Mouse (Mus musculus) heart, embryonic 13.5 days (tissue): ENCODE results near the gene Ccdc122. TPM values are rescaled to one million over a fixed set of nuclear protein-coding genes. Genes with fewer than 3 reads are reported as not detected.
"Not testable (repeated sequence)": the region's sequence is repeated elsewhere in the genome, so short reads cannot be mapped to it uniquely, and the experiment has no call there.

Source experiments
- ATAC-seq: fragments of 200-750 bp; cut with Nextera tagmentation; 2 replicates; pipeline ENCODE4 v1.8.0; 2017; ENCODE audit warnings: moderate TSS enrichment; ENCODE audit not compliant: insufficient number of reproducible peaks, low FRiP score, low TSS enrichment; ENCODE audit errors: extremely low read depth
- H3K27ac ChIP-seq: fragments of 300-500 bp; sonication (generic); replicated peaks from 2 replicates; pipeline ENCODE4 v1.5.1; 2015; ENCODE audit warnings: moderate library complexity, mild to moderate bottlenecking, inconsistent platforms
- H3K27me3 ChIP-seq: fragments of 300-500 bp; sonication (generic); replicated peaks from 2 replicates; pipeline ENCODE4 v1.6.1; 2015; ENCODE audit warnings: mild to moderate bottlenecking, inconsistent platforms
- H3K36me3 ChIP-seq: fragments of 300-500 bp; sonication (generic); 2 replicates; pipeline ENCODE4 v1.6.1; 2015; ENCODE audit warnings: mild to moderate bottlenecking, inconsistent platforms
- H3K4me1 ChIP-seq: fragments of 300-500 bp; sonication (generic); 2 replicates; pipeline ENCODE4 v1.6.1; 2015; ENCODE audit warnings: inconsistent platforms
- H3K4me2 ChIP-seq: fragments of 300-500 bp; sonication (generic); 2 replicates; pipeline ENCODE4 v1.6.1; 2015; ENCODE audit warnings: inconsistent platforms, mild to moderate bottlenecking, moderate library complexity
- H3K4me3 ChIP-seq: fragments of 300-500 bp; sonication (generic); 2 replicates; pipeline ENCODE4 v1.5.1; 2015; ENCODE audit warnings: moderate library complexity, mild to moderate bottlenecking, inconsistent platforms
- H3K9ac ChIP-seq: fragments of 300-500 bp; sonication (generic); 2 replicates; pipeline ENCODE4 v1.6.1; 2015; ENCODE audit warnings: inconsistent platforms, mild to moderate bottlenecking, moderate library complexity
- H3K9me3 ChIP-seq: fragments of 300-500 bp; sonication (generic); 2 replicates; pipeline ENCODE4 v1.6.1; 2016; ENCODE audit warnings: inconsistent platforms
- WGBS: fragments of 180-500 bp; shearing (Covaris S2); methylation state at CpG from one replicate; pipeline ENCODE4 v1.1.7; 2015; ENCODE audit warnings: mixed read lengths; 5-methylcytosine and 5-hydroxymethylcytosine counted together
- polyA plus RNA-seq: library from polyadenylated mRNA; unstranded; fragments of >200 nt; fragmentation: Nextera tagmentation; extraction: Ambion mirVana; gene quantifications from 2 replicates; pipeline ENCODE4 v1.2.1, GENCODE M21; 2015

The Ccdc122 gene
- polyA plus RNA-seq: 1.8 and 2.2 TPM in 2 replicates

DNA sequence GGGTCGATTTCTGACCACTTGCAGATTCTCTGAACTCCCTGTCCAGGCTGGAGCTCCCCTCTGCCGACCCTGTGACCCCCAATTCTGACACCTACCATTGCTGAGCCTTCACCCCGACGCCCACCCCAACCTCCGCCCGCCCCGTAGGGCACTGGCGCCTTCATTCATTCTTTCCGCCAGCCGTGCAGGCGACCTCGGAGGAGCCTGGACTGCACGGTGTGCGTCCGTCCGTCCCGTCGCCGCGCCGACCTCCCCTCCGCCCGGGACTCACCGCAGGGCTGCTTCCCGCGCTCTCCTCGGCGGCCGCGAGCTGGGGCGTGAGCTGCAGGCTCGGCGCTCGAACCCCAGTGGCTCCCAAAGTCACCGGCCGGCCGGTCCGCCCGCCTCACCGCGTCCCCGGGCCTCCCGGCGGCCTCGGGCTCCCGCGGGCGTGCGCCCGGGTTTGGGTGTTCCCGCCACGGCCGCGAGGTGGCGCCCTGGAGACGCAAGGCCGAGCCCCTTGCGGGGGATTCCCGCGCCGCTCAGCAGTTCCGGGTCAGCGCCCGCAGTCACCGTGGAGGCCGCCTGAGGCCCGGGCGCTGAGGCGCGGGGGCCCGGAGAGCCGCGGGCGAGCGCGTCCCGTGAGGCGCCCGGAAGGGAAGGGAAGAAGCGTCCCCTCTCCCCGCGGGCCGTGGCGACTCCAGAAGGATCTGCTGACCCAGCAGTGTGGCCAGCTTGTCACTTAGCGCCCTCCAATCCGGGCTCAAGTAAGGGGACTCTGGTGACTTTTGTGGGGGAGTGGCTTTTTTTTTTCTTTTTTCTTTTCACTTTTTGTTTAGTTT, at the start of gene Ccdc122, which contains the start of gene Lacc1:
Gene Ccdc122 (plus strand): TSS at position 547 of the 821 bp plus-strand sequence.
Gene Lacc1 (minus strand): TSS at position 679 of the 821 bp plus-strand sequence.
- H3K36me3 ChIP-seq: no peaks in the 10 kb centered on the region
- ATAC-seq: 0 out of 2 replicates have a peak, but pooled peaks have one; percentile 45
- H3K27me3 ChIP-seq: no peaks in the 10 kb centered on the region
- H3K4me1 ChIP-seq: peaks cover 37% of the 10 kb centered on the region
- peak within 1 kb of the TSS; percentile 83 for H3K4me2 ChIP-seq
- peak within 1 kb of the TSS; percentile 76 for H3K4me3 ChIP-seq
- no peaks in the 10 kb centered on the region for H3K9me3 ChIP-seq
- WGBS: under 1% methylated on average over 86 of the region's 86 CpGs
- peak within 1 kb of the TSS; percentile 87 for H3K9ac ChIP-seq
- H3K27ac ChIP-seq: no peak within 1 kb of the TSS

DNA sequence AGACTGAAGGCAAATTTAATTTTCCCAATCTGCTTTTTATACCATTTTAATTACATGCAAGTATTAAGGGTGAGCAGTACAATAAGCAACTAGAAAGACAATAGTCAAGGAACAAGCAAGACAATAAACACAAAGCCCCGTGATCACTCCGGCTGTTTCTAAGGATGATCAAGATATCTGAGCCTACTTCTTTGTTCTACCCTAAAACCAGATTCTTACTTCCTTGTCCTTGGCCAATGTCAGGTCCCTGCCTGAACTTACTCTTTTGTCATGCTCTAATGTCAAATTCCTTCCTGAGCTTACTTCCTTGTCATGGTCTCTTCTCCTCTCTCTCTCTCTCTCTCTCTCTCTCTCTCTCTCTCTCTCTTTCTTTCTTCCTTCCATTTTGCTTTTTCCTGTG, 46.2 kb upstream of the Ccdc122 start:
- H3K4me1 ChIP-seq, ATAC-seq, H3K27ac ChIP-seq, H3K9ac ChIP-seq, H3K9me3 ChIP-seq, H3K27me3 ChIP-seq, H3K4me3 ChIP-seq, H3K4me2 ChIP-seq, H3K36me3 ChIP-seq: not testable (repeated sequence)
- WGBS: 82% methylated on average over 2 of the region's 2 CpGs

GRCm38 (mm10) chr14:77004740-77005139, 31.8 kb upstream of the Ccdc122 start:
- Histone ChIP-seq H3K36me3 (no peaks in the 10 kb centered on the region), H3K4me2 (no peak overlapping the region), H3K27me3 (no peaks in the 10 kb centered on the region), H3K4me3 (no peak overlapping the region), H3K27ac (no peak overlapping the region), H3K9me3 (no peaks in the 10 kb centered on the region), H3K9ac (no peak overlapping the region), H3K4me1 (peaks cover 8% of the 10 kb centered on the region; the same call in 1 of the 2 replicates)
- no peak for ATAC-seq
- 53% methylated on average over 8 of the region's 8 CpGs for WGBS

- Histone ChIP-seq H3K4me1 (peaks cover 8% of the 10 kb centered on the region; the same call in 1 of the 2 replicates), H3K9me3 (no peaks in the 10 kb centered on the region), H3K27me3 (no peaks in the 10 kb centered on the region), H3K27ac (no peak overlapping the region), H3K9ac (no peak overlapping the region), H3K36me3 (no peaks in the 10 kb centered on the region), H3K4me2 (no peak overlapping the region), H3K4me3 (no peak overlapping the region)
- ATAC-seq: no peak
- WGBS: 76% methylated on average over 5 of the region's 5 CpGs
Observed at GRCm38 (mm10) chr14:77005566-77005965, 31.0 kb upstream of the Ccdc122 start.

DNA sequence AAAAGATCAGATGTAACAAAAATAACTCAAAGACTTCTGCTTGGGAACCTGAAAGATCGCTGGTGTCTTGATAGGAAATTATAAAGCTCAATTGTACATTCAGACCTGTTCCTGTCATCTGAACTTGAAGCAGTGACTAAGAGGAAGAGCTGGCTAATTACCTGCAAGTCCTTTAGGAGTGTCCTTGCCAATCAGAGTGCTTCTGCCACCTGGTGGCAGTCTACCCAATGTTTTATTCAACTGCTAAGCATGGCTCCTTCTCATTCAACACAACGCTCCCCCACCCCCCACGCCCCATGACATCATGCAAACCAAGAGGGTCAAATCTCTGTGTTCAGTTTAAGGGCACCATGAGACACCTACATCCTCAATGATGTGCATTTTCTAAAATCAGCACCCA, 28.3 kb upstream of the Ccdc122 start:
- no peak overlapping the region for H3K9ac ChIP-seq
- no peaks in the 10 kb centered on the region for H3K36me3 ChIP-seq
- no peak overlapping the region for H3K4me3 ChIP-seq
- no peak overlapping the region for H3K4me2 ChIP-seq
- H3K9me3 ChIP-seq: no peaks in the 10 kb centered on the region
- H3K27ac ChIP-seq: no peak overlapping the region
- 25% methylated on average over 3 of the region's 3 CpGs for WGBS
- H3K4me1 ChIP-seq: peaks cover 8% of the 10 kb centered on the region; the same call in 1 of the 2 replicates
- ATAC-seq: no peak
- no peaks in the 10 kb centered on the region for H3K27me3 ChIP-seq

GRCm38 (mm10) chr14:77011804-77012203, 24.8 kb upstream of the Ccdc122 start:
- Histone ChIP-seq H3K4me3 (no peak overlapping the region), H3K27me3 (no peaks in the 10 kb centered on the region), H3K4me1 (peaks cover 4% of the 10 kb centered on the region), H3K36me3 (no peaks in the 10 kb centered on the region), H3K27ac (no peak overlapping the region), H3K9me3 (no peaks in the 10 kb centered on the region), H3K9ac (no peak overlapping the region), H3K4me2 (no peak overlapping the region)
- WGBS: 2% methylated on average over 3 of the region's 3 CpGs
- no peak for ATAC-seq

DNA sequence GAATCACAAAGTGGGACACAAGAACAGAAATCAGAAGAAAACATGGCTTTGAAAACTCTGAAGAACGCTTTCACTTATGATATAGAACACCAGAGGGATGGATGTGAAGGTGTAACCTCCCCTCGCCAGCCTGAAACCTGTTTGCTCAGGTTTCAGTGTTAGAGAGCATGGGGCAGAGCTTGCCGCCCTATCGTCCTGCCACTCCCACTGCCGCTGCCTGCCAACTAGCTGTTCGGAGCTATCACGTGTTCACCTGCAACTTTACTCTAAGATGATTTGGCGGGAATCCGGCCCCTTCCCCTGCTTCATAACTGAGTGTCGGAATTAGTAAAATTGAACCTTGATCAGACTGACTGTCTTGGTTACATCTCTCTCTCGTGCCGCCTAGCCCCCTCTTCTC, 19.8 kb upstream of the Ccdc122 start:
- not testable (repeated sequence) for H3K9me3 ChIP-seq, ATAC-seq, H3K27ac ChIP-seq, H3K4me1 ChIP-seq, H3K27me3 ChIP-seq, H3K36me3 ChIP-seq
- WGBS: 40% methylated on average over 12 of the region's 12 CpGs
- peak overlapping the region; percentile 53 for H3K4me2 ChIP-seq
- H3K9ac ChIP-seq: 0 out of 2 replicates have a peak overlapping the region, but pooled peaks have one; percentile 52
- 0 out of 2 replicates have a peak overlapping the region, but pooled peaks have one; percentile 6 for H3K4me3 ChIP-seq

DNA sequence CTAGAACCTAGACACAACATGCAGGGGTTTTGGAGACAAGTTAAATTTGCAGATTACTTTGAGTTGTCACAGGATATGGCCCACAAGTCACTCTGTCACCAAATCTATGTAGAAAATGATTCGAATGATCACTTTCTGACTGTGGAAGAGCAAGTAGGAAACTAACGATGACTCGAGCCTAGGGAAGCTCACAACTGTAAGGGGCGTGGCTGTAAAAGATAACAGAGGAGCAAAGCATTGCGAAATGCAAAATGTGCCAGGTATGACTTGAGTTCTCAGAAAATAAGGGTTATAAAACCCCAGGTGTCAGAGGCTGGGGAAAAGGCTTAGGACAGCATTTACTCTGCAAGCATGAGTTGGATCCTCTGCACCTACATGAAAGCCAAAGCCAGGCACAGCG, 19.4 kb upstream of the Ccdc122 start:
- Histone ChIP-seq H3K9me3 (no peaks in the 10 kb centered on the region), H3K27me3 (no peaks in the 10 kb centered on the region), H3K27ac (no peak overlapping the region), H3K4me3 (no peak overlapping the region), H3K36me3 (no peaks in the 10 kb centered on the region), H3K4me1 (peaks cover 9% of the 10 kb centered on the region), H3K9ac (0 out of 2 replicates have a peak overlapping the region, but pooled peaks have one; percentile 52), H3K4me2 (peak overlapping the region; percentile 53)
- no peak for ATAC-seq
- 42% methylated on average over 6 of the region's 6 CpGs for WGBS

DNA sequence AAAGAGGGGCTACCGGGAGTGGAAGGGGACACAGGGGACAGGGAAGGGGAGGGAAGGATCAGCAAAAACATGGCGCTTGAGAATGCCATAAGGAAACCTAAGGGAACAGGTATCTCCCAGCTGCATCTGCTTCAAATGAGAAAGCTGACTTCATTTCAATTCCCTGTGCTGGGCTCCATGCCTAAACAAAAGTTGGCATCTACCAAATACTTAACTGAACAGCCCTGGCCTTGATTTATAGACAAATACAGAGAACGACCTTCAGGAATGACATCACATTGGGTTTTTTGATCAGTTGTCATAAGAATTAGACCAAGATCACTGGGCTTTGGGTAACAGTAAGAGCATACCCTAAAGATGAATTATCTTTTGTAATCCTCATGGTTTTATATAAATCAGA, 12.1 kb upstream of the Ccdc122 start:
- Histone ChIP-seq H3K4me2 (no peak overlapping the region), H3K9ac (no peak overlapping the region), H3K27me3 (no peaks in the 10 kb centered on the region), H3K4me3 (no peak overlapping the region), H3K36me3 (no peaks in the 10 kb centered on the region), H3K9me3 (peaks cover 4% of the 10 kb centered on the region; the same call in 1 of the 2 replicates), H3K4me1 (peaks cover 4% of the 10 kb centered on the region), H3K27ac (no peak overlapping the region)
- ATAC-seq: no peak
- WGBS: 77% methylated on average over 3 of the region's 3 CpGs

GRCm38 (mm10) chr14:77029319-77030054, 7.1 kb upstream of the Ccdc122 start:
- H3K27me3 ChIP-seq: no peaks in the 10 kb centered on the region
- ATAC-seq: no peak
- no peak overlapping the region for H3K4me2 ChIP-seq
- no peak overlapping the region for H3K27ac ChIP-seq
- no peak overlapping the region for H3K4me3 ChIP-seq
- no peaks in the 10 kb centered on the region for H3K36me3 ChIP-seq
- 51% methylated on average over 5 of the region's 5 CpGs for WGBS
- H3K9me3 ChIP-seq: peaks cover 4% of the 10 kb centered on the region; the same call in 1 of the 2 replicates
- peaks cover 34% of the 10 kb centered on the region for H3K4me1 ChIP-seq
- no peak overlapping the region for H3K9ac ChIP-seq

GRCm38 (mm10) chr14:77030808-77031207, 5.8 kb upstream of the Ccdc122 start:
- WGBS: 82% methylated on average over 5 of the region's 5 CpGs
- Histone ChIP-seq H3K4me3 (no peak overlapping the region), H3K4me2 (no peak overlapping the region), H3K27me3 (no peaks in the 10 kb centered on the region), H3K27ac (no peak overlapping the region), H3K36me3 (no peaks in the 10 kb centered on the region), H3K4me1 (peaks cover 40% of the 10 kb centered on the region), H3K9me3 (peaks cover 4% of the 10 kb centered on the region; the same call in 1 of the 2 replicates), H3K9ac (no peak overlapping the region)
- no peak for ATAC-seq
